Mouse (Mus musculus): ENCODE data around the gene Acsf3.
A peak's percentile ranks its signal among the peaks of the same experiment; 100 is the strongest.

Gene Acsf3

GRCm38 (mm10) chr8:122761109-122761508 lies 14.2 kb upstream of the Acsf3 start:
- no peak for DNase-seq (ENCODE audit: low read depth, low spot score)

- DNase-seq (ENCODE audit: low read depth, low spot score) = no peak
Measured at GRCm38 (mm10) chr8:122762731-122763266, 12.5 kb upstream of the Acsf3 start.

- DNase-seq (ENCODE audit: low read depth, low spot score) = no peak
Measured at GRCm38 (mm10) chr8:122763267-122763738, 12.0 kb upstream of the Acsf3 start.

- no peak for DNase-seq (ENCODE audit: low read depth, low spot score)
Measured at GRCm38 (mm10) chr8:122764790-122765474, 10.4 kb upstream of the Acsf3 start.

GRCm38 (mm10) chr8:122766189-122766588 lies 9.1 kb upstream of the Acsf3 start:
- DNase-seq (ENCODE audit: low read depth, low spot score) = no peak

- DNase-seq (ENCODE audit: low read depth, low spot score) = no peak
Measured at GRCm38 (mm10) chr8:122766647-122767200, 8.6 kb upstream of the Acsf3 start.

GRCm38 (mm10) chr8:122767229-122767628 lies 8.1 kb upstream of the Acsf3 start:
- no peak for DNase-seq (ENCODE audit: low read depth, low spot score)

GRCm38 (mm10) chr8:122769251-122770058 lies 5.8 kb upstream of the Acsf3 start:
- no peak for DNase-seq (ENCODE audit: low read depth, low spot score)

- peak; percentile 59 for DNase-seq (ENCODE audit: low read depth, low spot score)
Measured at GRCm38 (mm10) chr8:122772431-122773060, 2.7 kb upstream of the Acsf3 start.

GRCm38 (mm10) chr8:122777701-122778100 lies 2.4 kb downstream of the Acsf3 start:
- no peak for DNase-seq (ENCODE audit: low read depth, low spot score)

GRCm38 (mm10) chr8:122778703-122779239 lies 3.5 kb downstream of the Acsf3 start:
- no peak for DNase-seq (ENCODE audit: low read depth, low spot score)

- no peak for DNase-seq (ENCODE audit: low read depth, low spot score)
Measured at GRCm38 (mm10) chr8:122779255-122779654, 4.0 kb downstream of the Acsf3 start.

- no peak for DNase-seq (ENCODE audit: low read depth, low spot score)
Measured at GRCm38 (mm10) chr8:122784756-122785155, 9.5 kb downstream of the Acsf3 start.

GRCm38 (mm10) chr8:122789796-122790195 lies 14.5 kb downstream of the Acsf3 start:
- no peak for DNase-seq (ENCODE audit: low read depth, low spot score)

GRCm38 (mm10) chr8:122793375-122794174 lies 18.3 kb downstream of the Acsf3 start:
- no peak for DNase-seq (ENCODE audit: low read depth, low spot score)

GRCm38 (mm10) chr8:122794175-122794454 lies 18.8 kb downstream of the Acsf3 start:
- no peak for DNase-seq (ENCODE audit: low read depth, low spot score)

GRCm38 (mm10) chr8:122803906-122804761 lies 28.8 kb downstream of the Acsf3 start:
- no peak for DNase-seq (ENCODE audit: low read depth, low spot score)

- no peak for DNase-seq (ENCODE audit: low read depth, low spot score)
Measured at GRCm38 (mm10) chr8:122805349-122805748, 30.1 kb downstream of the Acsf3 start.

GRCm38 (mm10) chr8:122806956-122807538 lies 31.8 kb downstream of the Acsf3 start:
- DNase-seq (ENCODE audit: low read depth, low spot score) = no peak

GRCm38 (mm10) chr8:122807907-122808306 lies 32.6 kb downstream of the Acsf3 start:
- no peak for DNase-seq (ENCODE audit: low read depth, low spot score)

Measured in A20 (cell line).